8 mouse cellular contexts compared by ENCODE assay signal in the genomic region with DNA sequence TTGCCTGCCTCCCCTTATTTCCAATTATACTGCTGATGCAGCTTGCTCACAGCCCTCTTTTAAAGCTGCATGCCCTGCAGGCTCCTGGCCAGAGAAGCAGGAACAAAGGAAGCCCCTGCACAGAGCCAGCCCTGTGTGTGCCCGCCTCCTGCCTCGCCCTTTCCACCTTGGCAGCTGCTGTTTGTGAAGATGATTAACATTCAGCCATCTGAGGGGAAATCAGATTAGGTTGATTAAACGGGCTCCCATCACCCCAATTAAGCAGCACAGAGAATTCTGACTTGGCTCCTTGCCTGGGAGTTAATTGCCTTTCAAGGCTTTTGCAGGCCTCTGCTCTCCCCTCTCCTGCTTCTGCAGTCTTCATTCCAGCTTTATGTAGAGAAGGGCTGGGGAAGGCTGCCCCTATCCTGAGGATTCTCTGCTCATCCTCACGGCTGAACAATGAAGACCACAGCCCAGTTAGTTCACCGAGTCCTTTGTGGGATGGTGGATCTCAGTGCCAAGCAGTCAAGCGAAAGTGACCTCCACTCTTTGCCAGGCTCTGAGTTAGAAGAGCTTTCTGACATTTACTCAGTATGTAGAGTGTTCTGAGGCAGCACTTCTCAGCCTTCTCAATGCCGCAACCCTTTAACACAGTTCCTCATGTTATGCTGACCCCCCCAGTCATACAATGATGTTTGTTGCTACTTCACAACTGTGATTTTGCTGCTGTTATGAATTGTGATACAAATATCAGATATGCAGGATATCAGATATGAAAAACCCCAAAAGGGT. TPM values are rescaled to one million over a fixed set of nuclear protein-coding genes. Genes with fewer than 3 reads are reported as not detected.
DNase-seq lines count a peak whose midpoint lies in the region; ATAC-seq lines count a peak whose summit lies in the region.

No protein-coding gene starts in this region.

- H3K9me3 ChIP-seq in forebrain, embryonic 12.5 days = no peaks in the 10 kb centered on the region
- H3K9me3 ChIP-seq in limb, embryonic 11.5 days (ENCODE audit: control insufficient read depth, low read length) = no peaks in the 10 kb centered on the region
- no peaks in the 10 kb centered on the region for H3K9me3 ChIP-seq in stomach, embryonic 15.5 days

- H3K9ac ChIP-seq in forebrain, embryonic 12.5 days = 0 out of 2 replicates have a peak overlapping the region, but pooled peaks have one; percentile 9
- H3K9ac ChIP-seq in limb, embryonic 11.5 days (ENCODE audit: low read length) = peak overlapping the region; percentile 13; the same call in 1 of the 2 replicates
- H3K9ac ChIP-seq in stomach, embryonic 15.5 days = no peak overlapping the region

- ATAC-seq in forebrain, embryonic 12.5 days (ENCODE audit: low FRiP score) = peak; percentile 95
- ATAC-seq in limb, embryonic 11.5 days (ENCODE audit: insufficient number of reproducible peaks, low FRiP score, low TSS enrichment, low read depth) = no peak
- ATAC-seq in stomach, embryonic 15.5 days (ENCODE audit: insufficient read depth, low FRiP score, low read depth) = peak; percentile 53; the same call in 1 of the 2 replicates

- WGBS in forebrain, embryonic 12.5 days = 13% methylated on average over 7 of the region's 7 CpGs
- 39% methylated on average over 7 of the region's 7 CpGs for WGBS in limb, embryonic 11.5 days
- 48% methylated on average over 7 of the region's 7 CpGs for WGBS in stomach, embryonic 15.5 days

- peak overlapping the region; percentile 24 for H3K4me2 ChIP-seq in forebrain, embryonic 12.5 days
- H3K4me2 ChIP-seq in limb, embryonic 11.5 days (ENCODE audit: low read depth, severe bottlenecking) = no peak overlapping the region
- H3K4me2 ChIP-seq in stomach, embryonic 15.5 days = no peak overlapping the region

- H3K27ac ChIP-seq in forebrain, embryonic 12.5 days = peak overlapping the region; percentile 95
- peak overlapping the region; percentile 45; the same call in 1 of the 2 replicates for H3K27ac ChIP-seq in limb, embryonic 11.5 days (replicated peaks; ENCODE audit: low read depth, low read length)
- 0 out of 2 replicates have a peak overlapping the region, but pooled peaks have one; percentile 2 for H3K27ac ChIP-seq in stomach, embryonic 15.5 days

- no peaks in the 10 kb centered on the region for H3K36me3 ChIP-seq in forebrain, embryonic 12.5 days (replicated peaks)
- no peaks in the 10 kb centered on the region for H3K36me3 ChIP-seq in limb, embryonic 11.5 days (ENCODE audit: control insufficient read depth, insufficient read depth, low read length)
- no peaks in the 10 kb centered on the region for H3K36me3 ChIP-seq in stomach, embryonic 15.5 days

- peaks cover 30% of the 10 kb centered on the region for H3K4me1 ChIP-seq in forebrain, embryonic 12.5 days
- peaks cover 9% of the 10 kb centered on the region; the same call in 1 of the 2 replicates for H3K4me1 ChIP-seq in limb, embryonic 11.5 days (ENCODE audit: control insufficient read depth, insufficient read depth, low read length)
- no peaks in the 10 kb centered on the region for H3K4me1 ChIP-seq in stomach, embryonic 15.5 days

- peaks cover 28% of the 10 kb centered on the region for H3K27me3 ChIP-seq in forebrain, embryonic 12.5 days
- no peaks in the 10 kb centered on the region for H3K27me3 ChIP-seq in limb, embryonic 11.5 days (ENCODE audit: control insufficient read depth, insufficient read depth, low read length)
- no peaks in the 10 kb centered on the region for H3K27me3 ChIP-seq in stomach, embryonic 15.5 days (replicated peaks)

- H3K4me3 ChIP-seq in forebrain, embryonic 12.5 days (replicated peaks) = no peak overlapping the region
- H3K4me3 ChIP-seq in limb, embryonic 11.5 days (ENCODE audit: low read depth, low read length) = no peak overlapping the region
- no peak overlapping the region for H3K4me3 ChIP-seq in stomach, embryonic 15.5 days (replicated peaks)

- peak; percentile 37 for DNase-seq in adrenal gland, postnatal 14 days
- no peak for DNase-seq in adrenal gland, postnatal 4 days (ENCODE audit: low spot score in 2 of 2)
- peak; percentile 62 for DNase-seq in kidney, adult 9 months
- peak; percentile 53 for DNase-seq in limb, embryonic 11.5 days (ENCODE audit: low spot score)
- DNase-seq in testis, postnatal 14 days (ENCODE audit: low spot score) = no peak
- no peak for DNase-seq in heart, adult 9 months (ENCODE audit: low spot score in 2 of 2)

RNA-seq across cellular contexts. Expression of a gene that starts 2.9 kb away (rescaled TPM):
- total RNA-seq in adrenal gland, postnatal 14 days (2021) = 5.1 and 5.6 TPM in 2 replicates
- 1 to 10 TPM; 4.8 to 7.6 TPM for total RNA-seq in adrenal gland, postnatal 4 days (2021)
- polyA plus RNA-seq in forebrain, embryonic 12.5 days (2016; fragmentation: Nextera tagmentation; extraction: Ambion mirVana) = 0.65 and 0.68 TPM in 2 replicates
- 0.11 TPM in 2 replicates for polyA plus RNA-seq in limb, embryonic 11.5 days (2014; fragmentation: Nextera tagmentation; extraction: Ambion mirVana)
- polyA plus RNA-seq in stomach, embryonic 15.5 days (2015; fragmentation: Nextera tagmentation; extraction: Ambion mirVana) = 0.82 and 0.95 TPM in 2 replicates

RNA-seq across cellular contexts. Expression of a gene that starts 26.1 kb away (rescaled TPM):
- total RNA-seq in adrenal gland, postnatal 14 days (2021) = 132 and 152 TPM in 2 replicates
- 10 to 100 TPM; 72.0 to 81.7 TPM for total RNA-seq in adrenal gland, postnatal 4 days (2021)
- polyA plus RNA-seq in forebrain, embryonic 12.5 days (2016; fragmentation: Nextera tagmentation; extraction: Ambion mirVana) = 50.7 and 52.8 TPM in 2 replicates
- polyA plus RNA-seq in limb, embryonic 11.5 days (2014; fragmentation: Nextera tagmentation; extraction: Ambion mirVana) = 54.1 and 59.1 TPM in 2 replicates
- 47.8 and 50.4 TPM in 2 replicates for polyA plus RNA-seq in stomach, embryonic 15.5 days (2015; fragmentation: Nextera tagmentation; extraction: Ambion mirVana)

Comparison
In these comparisons a context has a peak if more than half of its experiments do, and no peak if none do; other contexts are left out.
1. DNase-seq: peak in adrenal gland, postnatal 14 days (single experiment), kidney, adult 9 months (single experiment) and limb, embryonic 11.5 days (single experiment); none in adrenal gland, postnatal 4 days (0 of 2), testis, postnatal 14 days (single experiment) and heart, adult 9 months (0 of 2).
2. H3K27ac ChIP-seq: peak in every context shown above with its lines; median percentile 95 in forebrain, embryonic 12.5 days; 45 in limb, embryonic 11.5 days; 2 in stomach, embryonic 15.5 days.